Mouse (Mus musculus) G1E (cell line): Measurements from ENCODE around the gene Cog4. TPM values are rescaled to one million over a fixed set of nuclear protein-coding genes. Genes with fewer than 3 reads are reported as not detected.
"Not testable (repeated sequence)": the region's sequence is repeated elsewhere in the genome, so short reads cannot be mapped to it uniquely, and the experiment has no call there.

Experiments used
- ATAC-seq: 2 replicates; pipeline ENCODE4 v1.8.0; 2016; ENCODE audit warnings: mild to moderate bottlenecking; ENCODE audit not compliant: insufficient number of reproducible peaks, poor library complexity, low FRiP score, severe bottlenecking; ENCODE audit errors: extremely low read depth
- DNase-seq: peaks from one replicate; pipeline ENCODE4 v3.0.0; 2012; ENCODE audit warnings: low spot score
- H3K27me3 ChIP-seq: 2 replicates; pipeline ENCODE4 v1.6.1; 2012; ENCODE audit warnings: mild to moderate bottlenecking, low read length, inconsistent platforms; ENCODE audit not compliant: insufficient read depth
- H3K36me3 ChIP-seq: replicated peaks from 2 replicates; pipeline ENCODE3; 2012; ENCODE audit warnings: mild to moderate bottlenecking, inconsistent platforms
- H3K4me1 ChIP-seq: 2 replicates; pipeline ENCODE4 v1.6.1; 2012; ENCODE audit warnings: low read depth, low read length, inconsistent platforms, mixed read lengths; ENCODE audit not compliant: insufficient read depth
- H3K4me3 ChIP-seq: 2 replicates; pipeline ENCODE4 v1.5.1; 2012; ENCODE audit warnings: low read depth, mild to moderate bottlenecking, inconsistent platforms, low read length, moderate library complexity, mixed read lengths
- H3K9me3 ChIP-seq: replicated peaks from 2 replicates; pipeline ENCODE4 v1.6.1; 2012; ENCODE audit warnings: inconsistent platforms
- CTCF ChIP-seq: IDR thresholded peaks from 2 replicates; pipeline ENCODE4 v1.5.1; 2012; ENCODE audit warnings: low read depth, low read length, inconsistent platforms, mixed read lengths
- GATA1 ChIP-seq: IDR thresholded peaks from 2 replicates; pipeline ENCODE4 v1.6.1; 2012; ENCODE audit warnings: borderline replicate concordance, low read length, inconsistent platforms, mixed read lengths
- GATA2 ChIP-seq: IDR thresholded peaks from 2 replicates; pipeline ENCODE4 v1.6.1; 2012; ENCODE audit warnings: low read depth, low read length, inconsistent platforms, borderline replicate concordance
- POLR2AphosphoS5 ChIP-seq: IDR thresholded peaks from 2 replicates; pipeline ENCODE4 v1.6.1; 2012; ENCODE audit warnings: low read depth, low read length, inconsistent platforms; ENCODE audit not compliant: insufficient replicate concordance
- TAL1 ChIP-seq: conservative IDR thresholded peaks from 2 replicates; pipeline ENCODE4 v1.6.1; 2012; ENCODE audit warnings: low read depth, low read length, inconsistent platforms, mixed read lengths
- polyA plus RNA-seq: library from polyadenylated mRNA; stranded (reverse); fragments of >175 nt; gene quantifications from 2 replicates; pipeline ENCODE4 v1.2.3, GENCODE M21; 2012
- total RNA-seq, 2 experiments: library from RNA; stranded (forward) in 1 of 2; stranded (reverse) in 1 of 2; fragments of 200-1000 nt in 1 of 2; fragments of >200 nt in 1 of 2; fragmentation: Nextera tagmentation in 1 of 2; gene quantifications; 2 replicates each; pipeline ENCODE4 v1.2.3; 2014 to 2017

Cog4 gene
- total and polyA plus RNA-seq, 3 experiments = 20.2 to 45.6 (median 32.8) TPM

- peaks cover 42% of the 10 kb centered on the region for H3K4me1 ChIP-seq
- H3K9me3 ChIP-seq = no peaks in the 10 kb centered on the region
- peak overlapping the region; percentile 94 for H3K4me3 ChIP-seq
- peak; percentile 11 for DNase-seq
- ATAC-seq = 0 out of 2 replicates have a peak, but pooled peaks have one; percentile 7
- no peaks in the 10 kb centered on the region for H3K27me3 ChIP-seq
- peaks cover 61% of the 10 kb centered on the region for H3K36me3 ChIP-seq
- TF ChIP-seq POLR2AphosphoS5 = no peak
- TF ChIP-seq GATA2 = no peak
- TF ChIP-seq TAL1 = no peak
- TF ChIP-seq CTCF = no peak
- TF ChIP-seq GATA1 = no peak
Observed at GRCm38 (mm10) chr8:110845821-110846404, 487 bp upstream of the Cog4 start.

GRCm38 (mm10) chr8:110847171-110847549 is 760 bp downstream of the Cog4 start:
- H3K36me3 ChIP-seq = peaks cover 62% of the 10 kb centered on the region
- H3K9me3 ChIP-seq = no peaks in the 10 kb centered on the region
- H3K4me1 ChIP-seq = peaks cover 33% of the 10 kb centered on the region
- no peak for DNase-seq
- H3K4me3 ChIP-seq = peak overlapping the region; percentile 94
- no peaks in the 10 kb centered on the region for H3K27me3 ChIP-seq
- TF ChIP-seq POLR2AphosphoS5 (no peak), GATA2 (no peak), TAL1 (no peak), CTCF (no peak), GATA1 (no peak)
- ATAC-seq = no peak

- peaks cover 62% of the 10 kb centered on the region for H3K36me3 ChIP-seq
- TF ChIP-seq POLR2AphosphoS5 (no peak), GATA1 (no peak), TAL1 (no peak), CTCF (no peak), GATA2 (no peak)
Observed at GRCm38 (mm10) chr8:110847645-110848495, 1.5 kb downstream of the Cog4 start.

GRCm38 (mm10) chr8:110851186-110851585 is 4.8 kb downstream of the Cog4 start:
- peaks cover 9% of the 10 kb centered on the region; the same call in 1 of the 2 replicates for H3K4me1 ChIP-seq
- no peak for ATAC-seq

More at GRCm38 (mm10) chr8:110847645-110848495, 1.5 kb downstream of the Cog4 start:
- no peaks in the 10 kb centered on the region for H3K27me3 ChIP-seq
- DNase-seq (no peak), ATAC-seq (no peak)
- H3K9me3 ChIP-seq = no peaks in the 10 kb centered on the region
- H3K4me1 ChIP-seq = peaks cover 27% of the 10 kb centered on the region
- H3K4me3 ChIP-seq = peak overlapping the region; percentile 94

GRCm38 (mm10) chr8:110856073-110856472 is 9.7 kb downstream of the Cog4 start:
- not testable (repeated sequence) for DNase-seq, H3K27me3 ChIP-seq, H3K4me1 ChIP-seq, H3K4me3 ChIP-seq, ATAC-seq, H3K9me3 ChIP-seq
- H3K36me3 ChIP-seq = peaks cover 95% of the 10 kb centered on the region

More at GRCm38 (mm10) chr8:110851186-110851585, 4.8 kb downstream of the Cog4 start:
- no peaks in the 10 kb centered on the region for H3K9me3 ChIP-seq
- no peak for DNase-seq
- H3K36me3 ChIP-seq = peaks cover 70% of the 10 kb centered on the region
- TF ChIP-seq POLR2AphosphoS5 (no peak), GATA2 (no peak), CTCF (no peak), TAL1 (no peak), GATA1 (no peak)
- no peak overlapping the region for H3K4me3 ChIP-seq
- no peaks in the 10 kb centered on the region for H3K27me3 ChIP-seq

- no peaks in the 10 kb centered on the region for H3K9me3 ChIP-seq
- peaks cover 94% of the 10 kb centered on the region for H3K36me3 ChIP-seq
- H3K4me1 ChIP-seq = peaks cover 6% of the 10 kb centered on the region; the same call in 1 of the 2 replicates
- no peaks in the 10 kb centered on the region for H3K27me3 ChIP-seq
- TF ChIP-seq POLR2AphosphoS5 (no peak), CTCF (no peak), TAL1 (no peak), GATA1 (no peak), GATA2 (no peak)
- DNase-seq (no peak), ATAC-seq (no peak)
- no peak overlapping the region for H3K4me3 ChIP-seq
Observed at GRCm38 (mm10) chr8:110856760-110857461, 10.5 kb downstream of the Cog4 start.
